Mouse (Mus musculus) liver, postnatal 0 days (tissue): ENCODE results near the gene Clip4.

Source experiments
- CTCF ChIP-seq: sonication (generic); IDR thresholded peaks from 2 replicates; pipeline ENCODE4 v1.5.1; 2016; ENCODE audit warnings: antibody characterized with exemption, low read depth
- EP300 ChIP-seq: IDR thresholded peaks from 2 replicates; pipeline ENCODE4 v1.6.1; 2016; ENCODE audit warnings: antibody characterized with exemption, low read depth, mild to moderate bottlenecking

- no peak for TF ChIP-seq CTCF
- TF ChIP-seq EP300, result no peak
Measured at GRCm38 (mm10) chr17:71826603-71827002, 58.3 kb downstream of the Clip4 start.
